Mouse (Mus musculus) heart, adult 2 months (tissue): ENCODE measurements around the gene Lyz1. TPM values are rescaled to one million over a fixed set of nuclear protein-coding genes. Genes with fewer than 3 reads are reported as not detected.
"Not testable (repeated sequence)": the region's sequence is repeated elsewhere in the genome, so short reads cannot be mapped to it uniquely, and the experiment has no call there.

Source experiments
- DNase-seq, 2 experiments: peaks; one replicate each; pipeline ENCODE4 v3.0.0; 2021
- H3K27ac ChIP-seq: fragments of 200-600 bp; 2 replicates; pipeline ENCODE4 v1.8.1; 2022
- H3K27me3 ChIP-seq: fragments of 200-500 bp; 2 replicates; pipeline ENCODE4 v1.6.1; 2012; ENCODE audit warnings: mild to moderate bottlenecking, low read length, inconsistent platforms, mixed read lengths; ENCODE audit not compliant: control insufficient read depth, insufficient read depth
- H3K36me3 ChIP-seq: fragments of 200-500 bp; 2 replicates; pipeline ENCODE4 v1.6.1; 2012; ENCODE audit warnings: low read length, inconsistent platforms; ENCODE audit not compliant: control insufficient read depth, insufficient read depth
- H3K4me1 ChIP-seq: fragments of 200-500 bp; 2 replicates; pipeline ENCODE4 v1.6.1; 2011; ENCODE audit warnings: low read length; ENCODE audit not compliant: control insufficient read depth, insufficient read depth
- H3K4me3 ChIP-seq: fragments of 200-600 bp; 2 replicates; pipeline ENCODE4 v1.8.1; 2022
- H3K79me2 ChIP-seq: fragments of 200-500 bp; replicated peaks from 2 replicates; pipeline ENCODE4 v1.6.1; 2012; ENCODE audit warnings: mild to moderate bottlenecking, inconsistent platforms, low read length, moderate library complexity, mixed read lengths; ENCODE audit not compliant: control insufficient read depth, insufficient read depth
- H3K9ac ChIP-seq: fragments of 200-500 bp; 2 replicates; pipeline ENCODE4 v1.6.1; 2012; ENCODE audit warnings: low read depth, mild to moderate bottlenecking, control low read depth, inconsistent platforms, low read length, mixed read lengths
- CTCF ChIP-seq: fragments of 200-600 bp; IDR thresholded peaks from 2 replicates; pipeline ENCODE4 v1.8.1; 2022; ENCODE audit warnings: antibody characterized with exemption, mild to moderate bottlenecking, moderate library complexity
- EP300 ChIP-seq: fragments of 200-500 bp; IDR thresholded peaks from 2 replicates; pipeline ENCODE4 v1.6.1; 2011; ENCODE audit warnings: low read depth, low read length, control low read depth; ENCODE audit not compliant: insufficient read depth
- POLR2A ChIP-seq: fragments of 200-500 bp; IDR thresholded peaks from 2 replicates; pipeline ENCODE4 v1.6.1; 2011; ENCODE audit warnings: mild to moderate bottlenecking, low read depth, low read length, control low read depth; ENCODE audit not compliant: insufficient read depth
- WGBS: fragments of 180-500 bp; shearing (Covaris S2); methylation state at CpG from one replicate; pipeline ENCODE4 v1.1.7; 2018; 5-methylcytosine and 5-hydroxymethylcytosine counted together
- intact Hi-C: fragments of 180-260 bp; cut with DNase I; formaldehyde crosslinking; loops from one replicate; pipeline ENCODE4 v1.15.1; 2025
- polyA plus RNA-seq: library from polyadenylated mRNA; depleted of rRNA; stranded (reverse); fragments of >200 nt; gene quantifications from 2 replicates; pipeline ENCODE4 v1.2.3, GENCODE M21; 2012
- total RNA-seq, 2 experiments: library from RNA; stranded (reverse); gene quantifications; 2 replicates each; pipeline ENCODE4 v1.2.3; 2021

Lyz1 gene
- total and polyA plus RNA-seq, 3 experiments, result 4.8 to 18.8 (median 13.2) TPM

- TF ChIP-seq CTCF (no peak), POLR2A (no peak), EP300 (no peak)
- no peak overlapping the region for H3K4me3 ChIP-seq
- DNase-seq, result no peak
- H3K36me3 ChIP-seq, result no peaks in the 10 kb centered on the region
- WGBS, result 78% methylated on average over 8 of the region's 8 CpGs
- no peaks in the 10 kb centered on the region for H3K79me2 ChIP-seq
- no peaks in the 10 kb centered on the region for H3K4me1 ChIP-seq
- no peak overlapping the region for H3K9ac ChIP-seq
- no peak overlapping the region for H3K27ac ChIP-seq
- no peaks in the 10 kb centered on the region for H3K27me3 ChIP-seq
- intact Hi-C loops, result no loop called here
These were observed 19.5 kb upstream of the Lyz1 start for GRCm38 (mm10) chr10:117312168-117312567.

GRCm38 (mm10) chr10:117304371-117304770 is 11.7 kb upstream of the Lyz1 start:
- H3K36me3 ChIP-seq, result no peaks in the 10 kb centered on the region
- intact Hi-C loops, result no loop called here
- peaks cover 1% of the 10 kb centered on the region for H3K4me1 ChIP-seq
- no peaks in the 10 kb centered on the region for H3K79me2 ChIP-seq
- 71% methylated on average over 5 of the region's 5 CpGs for WGBS
- TF ChIP-seq EP300 (no peak), POLR2A (no peak), CTCF (no peak)
- H3K27ac ChIP-seq, result no peak overlapping the region
- no peak overlapping the region for H3K4me3 ChIP-seq
- H3K27me3 ChIP-seq, result no peaks in the 10 kb centered on the region
- DNase-seq, result no peak
- no peak overlapping the region for H3K9ac ChIP-seq

GRCm38 (mm10) chr10:117301688-117302087 is 9.0 kb upstream of the Lyz1 start:
- 59% methylated on average over 1 of the region's 1 CpGs for WGBS
- Histone ChIP-seq H3K27ac (no peak overlapping the region), H3K36me3 (no peaks in the 10 kb centered on the region), H3K79me2 (no peaks in the 10 kb centered on the region), H3K4me1 (peaks cover 1% of the 10 kb centered on the region), H3K27me3 (no peaks in the 10 kb centered on the region), H3K9ac (no peak overlapping the region), H3K4me3 (no peak overlapping the region)
- no peak for DNase-seq
- TF ChIP-seq POLR2A, result no peak
- no peak for TF ChIP-seq EP300
- no peak for TF ChIP-seq CTCF
- intact Hi-C loops, result no loop called here

GRCm38 (mm10) chr10:117299901-117300520 is 7.3 kb upstream of the Lyz1 start:
- no peak overlapping the region for H3K4me3 ChIP-seq
- H3K9ac ChIP-seq, result no peak overlapping the region
- H3K27ac ChIP-seq, result no peak overlapping the region
- H3K36me3 ChIP-seq, result no peaks in the 10 kb centered on the region
- TF ChIP-seq EP300, result no peak
- TF ChIP-seq CTCF, result no peak
- no peak for TF ChIP-seq POLR2A
- H3K79me2 ChIP-seq, result no peaks in the 10 kb centered on the region
- DNase-seq, result no peak
- H3K4me1 ChIP-seq, result peaks cover 1% of the 10 kb centered on the region
- H3K27me3 ChIP-seq, result no peaks in the 10 kb centered on the region; the same call in 1 of the 2 replicates
- WGBS, result 82% methylated on average over 5 of the region's 5 CpGs
- intact Hi-C loops, result no loop called here

GRCm38 (mm10) chr10:117299106-117299505 is 6.4 kb upstream of the Lyz1 start:
- DNase-seq, result no peak
- intact Hi-C loops, result no loop called here
- peaks cover 1% of the 10 kb centered on the region for H3K4me1 ChIP-seq
- H3K9ac ChIP-seq, result no peak overlapping the region
- H3K27me3 ChIP-seq, result no peaks in the 10 kb centered on the region; the same call in 1 of the 2 replicates
- no peak overlapping the region for H3K4me3 ChIP-seq
- H3K79me2 ChIP-seq, result no peaks in the 10 kb centered on the region
- no peak overlapping the region for H3K27ac ChIP-seq
- no peak for TF ChIP-seq CTCF
- no peak for TF ChIP-seq POLR2A
- no peak for TF ChIP-seq EP300
- no peaks in the 10 kb centered on the region for H3K36me3 ChIP-seq
- 87% methylated on average over 4 of the region's 4 CpGs for WGBS

GRCm38 (mm10) chr10:117298336-117298735 is 5.7 kb upstream of the Lyz1 start:
- Histone ChIP-seq H3K27ac (no peak overlapping the region), H3K4me1 (peaks cover 1% of the 10 kb centered on the region), H3K36me3 (no peaks in the 10 kb centered on the region), H3K4me3 (no peak overlapping the region), H3K9ac (no peak overlapping the region), H3K79me2 (no peaks in the 10 kb centered on the region), H3K27me3 (no peaks in the 10 kb centered on the region; the same call in 1 of the 2 replicates)
- DNase-seq, result no peak
- TF ChIP-seq CTCF (no peak), EP300 (no peak), POLR2A (no peak)
- 74% methylated on average over 6 of the region's 6 CpGs for WGBS
- intact Hi-C loops, result no loop called here

GRCm38 (mm10) chr10:117290936-117291335 is 1.7 kb downstream of the Lyz1 start:
- H3K27ac ChIP-seq, intact Hi-C loops, H3K36me3 ChIP-seq, H3K4me1 ChIP-seq, H3K27me3 ChIP-seq, H3K4me3 ChIP-seq, H3K79me2 ChIP-seq, H3K9ac ChIP-seq, DNase-seq: not testable (repeated sequence)
- WGBS, result 92% methylated on average over 6 of the region's 6 CpGs
